Comparison of ENCODE assay signal across 15 mouse cellular contexts in the genomic region with DNA sequence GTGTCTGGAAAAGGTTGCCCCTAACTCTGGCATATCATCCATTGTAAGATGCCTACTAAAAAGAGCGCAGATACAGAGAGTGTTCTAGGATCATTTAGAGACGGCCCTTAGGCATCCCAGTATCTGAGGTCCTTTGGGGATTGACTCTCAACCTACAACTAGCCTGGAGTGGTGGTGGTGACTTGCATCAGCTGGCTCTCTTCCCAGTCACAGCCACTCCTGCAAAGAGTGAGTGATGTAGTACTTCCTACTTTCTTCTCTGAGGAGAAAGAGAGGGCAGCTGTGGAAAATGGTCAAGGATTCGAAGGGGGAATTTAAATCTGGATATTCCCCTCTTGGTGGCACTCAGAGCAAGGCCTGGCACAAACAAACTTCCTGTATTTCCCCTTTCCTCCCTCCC. TPM values are rescaled to one million over a fixed set of nuclear protein-coding genes. Genes with fewer than 3 reads are reported as not detected.
DNase-seq lines count a peak whose midpoint lies in the region; ATAC-seq lines count a peak whose summit lies in the region.
"Had no signal": no experiment of that assay in that cellular context is flagged by ENCODE, and none has a peak within 500 bp of the region (broad histone marks: within the 10 kb centered on the region; RNA-seq: fewer than 3 reads in every experiment).

No protein-coding gene starts in this region.

- ATAC-seq in heart, embryonic 13.5 days (ENCODE audit: extremely low read depth, insufficient number of reproducible peaks, low FRiP score, low TSS enrichment) = no peak
- peak; percentile 41; the same call in 1 of the 2 replicates for ATAC-seq in lung, embryonic 15.5 days (ENCODE audit: borderline replicate concordance, extremely low read depth, low FRiP score, low TSS enrichment)
- ATAC-seq: midbrain, embryonic 15.5 days had no signal

- H3K4me1 ChIP-seq in heart, embryonic 13.5 days = peaks cover 44% of the 10 kb centered on the region
- peaks cover 33% of the 10 kb centered on the region for H3K4me1 ChIP-seq in lung, embryonic 15.5 days
- H3K4me1 ChIP-seq: midbrain, embryonic 15.5 days had no signal

- DNase-seq in heart, adult 8-10 months (ENCODE audit: low spot score) = no peak
- peak; percentile 55 for DNase-seq in kidney, postnatal 10 days
- DNase-seq in kidney, postnatal 36 days = no peak
- DNase-seq in cerebellum, postnatal 14 days = no peak
- no peak for DNase-seq in spleen, adult 12 weeks (ENCODE audit: low spot score)
- no peak for DNase-seq in urinary bladder, adult 2 months (ENCODE audit: low spot score)
- DNase-seq: cerebellum, adult 11-12 months; right cerebral cortex, postnatal 4 days had no signal

- whole genome bisulfite sequencing in heart, embryonic 13.5 days = 42% methylated on average over 3 of the region's 3 CpGs
- 45% methylated on average over 3 of the region's 3 CpGs for WGBS in lung, embryonic 15.5 days

- peak overlapping the region; percentile 48; the same call in 1 of the 2 replicates for H3K27ac ChIP-seq in heart, embryonic 13.5 days (replicated peaks)
- peak overlapping the region; percentile 35 for H3K27ac ChIP-seq in lung, embryonic 15.5 days
- H3K27ac ChIP-seq: forebrain, embryonic 12.5 days; layer of hippocampus, adult 2 months; limb, embryonic 13.5 days; midbrain, embryonic 15.5 days had no signal

- no peak overlapping the region for H3K4me2 ChIP-seq in heart, embryonic 13.5 days
- no peak overlapping the region for H3K4me2 ChIP-seq in lung, embryonic 15.5 days
- H3K4me2 ChIP-seq: forebrain, embryonic 12.5 days; heart, embryonic 11.5 days; limb, embryonic 13.5 days; midbrain, embryonic 15.5 days had no signal

- H3K27me3 ChIP-seq in heart, embryonic 13.5 days (replicated peaks) = no peaks in the 10 kb centered on the region
- H3K27me3 ChIP-seq in lung, embryonic 15.5 days = no peaks in the 10 kb centered on the region
- H3K27me3 ChIP-seq: forebrain, embryonic 12.5 days; limb, embryonic 13.5 days; midbrain, embryonic 15.5 days had no signal

- no peak overlapping the region for H3K9ac ChIP-seq in heart, embryonic 13.5 days
- H3K9ac ChIP-seq in lung, embryonic 15.5 days = no peak overlapping the region
- H3K9ac ChIP-seq: forebrain, embryonic 12.5 days; limb, embryonic 13.5 days; midbrain, embryonic 15.5 days had no signal

- no peaks in the 10 kb centered on the region for H3K9me3 ChIP-seq in heart, embryonic 13.5 days
- no peaks in the 10 kb centered on the region for H3K9me3 ChIP-seq in lung, embryonic 15.5 days
- H3K9me3 ChIP-seq: forebrain, embryonic 12.5 days; limb, embryonic 13.5 days; midbrain, embryonic 15.5 days had no signal

- H3K36me3 ChIP-seq in heart, embryonic 13.5 days = no peaks in the 10 kb centered on the region
- no peaks in the 10 kb centered on the region for H3K36me3 ChIP-seq in lung, embryonic 15.5 days
- H3K36me3 ChIP-seq: forebrain, embryonic 12.5 days; limb, embryonic 13.5 days; midbrain, embryonic 15.5 days had no signal

- H3K4me3 ChIP-seq in heart, embryonic 13.5 days = no peak overlapping the region
- no peak overlapping the region for H3K4me3 ChIP-seq in lung, embryonic 15.5 days
- H3K4me3 ChIP-seq: forebrain, embryonic 12.5 days; layer of hippocampus, adult 2 months; limb, embryonic 13.5 days; midbrain, embryonic 15.5 days had no signal

RNA-seq across cellular contexts. Expression of gene Mgst2, which starts 59.2 kb away (rescaled TPM):
- polyA plus RNA-seq in heart, embryonic 13.5 days (2015; fragmentation: Nextera tagmentation; extraction: Ambion mirVana) = 2.4 and 3.8 TPM in 2 replicates
- total RNA-seq in heart, adult 8-10 months (2022) = 1 to 10 TPM in 1 of 4 experiments, under 1 TPM in 2, not detected in 1; 0.38 to 1.5 (median 0.90) TPM
- polyA plus RNA-seq in lung, embryonic 15.5 days (2015; fragmentation: Nextera tagmentation; extraction: Ambion mirVana) = 2.8 and 3.2 TPM in 2 replicates
- 16.9 and 32.1 TPM in 2 replicates for polyA plus RNA-seq in urinary bladder, adult 2 months (2012; rRNA removed)
- total RNA-seq: layer of hippocampus, adult 2 months had no signal
- polyA plus RNA-seq: forebrain, embryonic 12.5 days had no signal
